Mouse (Mus musculus) kidney, adult 2 months (tissue): ENCODE results near the gene Atp5d.

Experiments
- CTCF ChIP-seq: fragments of 200-500 bp; conservative IDR thresholded peaks from 2 replicates; pipeline ENCODE4 v1.5.1; 2011; ENCODE audit warnings: low read depth, mild to moderate bottlenecking, control low read depth, low read length, moderate library complexity, mixed read lengths; ENCODE audit not compliant: insufficient read depth, insufficient read length
- POLR2A ChIP-seq: fragments of 200-500 bp; IDR thresholded peaks from one replicate; pipeline ENCODE4 v1.6.1; 2011; ENCODE audit warnings: low read depth, low read length, control low read depth

GRCm38 (mm10) chr10:80147146-80147718, 8.8 kb downstream of the Atp5d start:
- TF ChIP-seq CTCF (no peak), POLR2A (no peak)
